Mouse (Mus musculus): ENCODE data around the gene Serbp1. TPM values are rescaled to one million over a fixed set of nuclear protein-coding genes. Genes with fewer than 3 reads are reported as not detected.

Gene Serbp1
- total RNA-seq, 2 experiments from 2014 or later = 188 to 193 TPM

DNA sequence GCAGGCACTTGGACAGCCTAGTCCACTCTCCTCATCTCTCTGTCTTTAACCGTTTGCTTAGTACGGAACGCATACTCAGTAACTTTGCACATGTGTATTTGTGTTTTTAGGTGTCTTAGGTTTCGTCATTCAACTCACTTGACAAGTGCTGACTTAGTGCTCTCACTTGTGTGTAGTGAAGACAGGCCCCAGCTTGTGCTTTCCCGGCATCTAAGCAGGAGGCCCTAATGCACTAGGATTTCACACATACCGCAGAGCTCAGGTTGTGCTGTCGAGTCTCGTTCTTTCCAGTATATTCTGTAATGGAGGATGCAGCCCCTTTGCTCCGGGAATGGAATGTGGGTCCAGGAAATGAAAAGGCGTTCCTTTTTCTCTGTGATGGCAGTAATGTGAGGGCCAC is 65.2 kb downstream of the Serbp1 start:
- no peak for DNase-seq (ENCODE audit: extremely low spot score in 1 of 2, low spot score in 2 of 2)
- no peak overlapping the region for H3K27ac ChIP-seq
- intact Hi-C loops (cut with DNase I) = no loop called here
- no peak overlapping the region for H3K4me3 ChIP-seq
- no peak for TF ChIP-seq CTCF (IDR thresholded peaks at IDR 0.05)

DNA sequence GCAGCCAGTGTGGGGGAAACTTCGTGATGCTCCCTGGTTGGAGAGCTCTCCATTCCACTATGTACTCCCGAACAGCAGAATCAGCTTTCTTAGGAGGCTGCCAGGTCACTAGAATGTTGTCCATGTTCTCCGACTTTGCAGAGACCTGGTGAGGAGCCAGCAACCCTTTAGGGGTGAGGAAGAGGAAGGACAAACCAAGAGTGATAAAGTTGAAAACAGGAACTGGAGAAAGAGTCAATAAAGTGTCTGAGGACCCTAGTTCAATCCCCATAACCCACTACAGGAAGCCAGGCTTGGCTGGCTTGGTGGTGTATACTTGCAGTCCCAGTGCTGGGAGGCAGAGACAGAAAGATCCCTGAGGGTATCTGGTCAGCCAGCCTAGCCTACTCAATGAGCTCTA is 71.0 kb downstream of the Serbp1 start:
- Histone ChIP-seq H3K27ac (no peak overlapping the region), H3K4me3 (no peak overlapping the region)
- intact Hi-C loops (cut with DNase I) = no loop called here
- no peak for TF ChIP-seq CTCF (IDR thresholded peaks at IDR 0.05)
- no peak for DNase-seq (ENCODE audit: extremely low spot score in 1 of 2, low spot score in 2 of 2)

DNA sequence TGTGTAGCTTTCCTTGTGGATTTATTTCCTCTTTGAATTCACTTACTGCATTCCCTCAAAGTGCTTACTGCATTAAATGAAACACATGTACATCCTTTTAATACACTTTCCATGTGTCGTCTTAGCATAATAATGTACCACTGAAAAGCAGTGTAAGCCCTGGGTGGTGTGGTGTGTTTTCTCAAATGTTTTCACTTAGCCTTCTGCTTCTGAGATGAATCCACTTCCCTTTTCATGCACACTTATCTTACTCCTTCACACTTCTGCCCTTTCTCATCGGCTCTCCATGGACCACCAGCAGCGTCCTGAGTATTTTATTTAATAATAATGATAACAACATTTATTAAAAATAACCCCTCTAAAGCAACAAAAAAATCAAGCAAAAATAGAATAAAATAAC is 71.8 kb downstream of the Serbp1 start:
- Histone ChIP-seq H3K27ac (no peak overlapping the region), H3K4me3 (no peak overlapping the region)
- intact Hi-C loops (cut with DNase I) = no loop called here
- no peak for TF ChIP-seq CTCF (IDR thresholded peaks at IDR 0.05)
- no peak for DNase-seq (ENCODE audit: extremely low spot score in 1 of 2, low spot score in 2 of 2)

DNA sequence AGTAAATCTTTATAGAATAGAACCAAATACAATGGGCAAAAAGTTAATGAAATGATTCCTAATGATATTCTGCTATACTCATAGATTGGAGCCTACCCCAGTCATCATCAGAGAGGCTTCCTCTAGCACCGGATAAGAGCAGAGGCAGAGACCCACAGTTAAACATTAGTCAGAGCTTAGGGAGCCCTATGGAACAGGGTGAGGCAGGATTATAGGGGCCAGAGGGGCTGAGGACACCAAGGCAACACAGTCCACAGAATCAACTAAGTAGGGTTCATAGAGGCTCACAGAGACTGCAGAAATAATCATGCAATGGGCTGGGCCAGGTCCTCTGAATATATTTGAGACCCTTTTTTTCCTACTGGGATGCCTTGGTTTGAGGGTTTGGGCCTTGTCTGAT is 76.7 kb downstream of the Serbp1 start:
- DNase-seq (ENCODE audit: extremely low spot score in 1 of 2, low spot score in 2 of 2) = no peak
- Histone ChIP-seq H3K4me3 (no peak overlapping the region), H3K27ac (no peak overlapping the region)
- intact Hi-C loops (cut with DNase I) = loop anchor here (5.0 kb wide), 2 partner anchors 47 to 352 kb away; no protein-coding TSS in a partner anchor
- no peak for TF ChIP-seq CTCF (IDR thresholded peaks at IDR 0.05)

DNA sequence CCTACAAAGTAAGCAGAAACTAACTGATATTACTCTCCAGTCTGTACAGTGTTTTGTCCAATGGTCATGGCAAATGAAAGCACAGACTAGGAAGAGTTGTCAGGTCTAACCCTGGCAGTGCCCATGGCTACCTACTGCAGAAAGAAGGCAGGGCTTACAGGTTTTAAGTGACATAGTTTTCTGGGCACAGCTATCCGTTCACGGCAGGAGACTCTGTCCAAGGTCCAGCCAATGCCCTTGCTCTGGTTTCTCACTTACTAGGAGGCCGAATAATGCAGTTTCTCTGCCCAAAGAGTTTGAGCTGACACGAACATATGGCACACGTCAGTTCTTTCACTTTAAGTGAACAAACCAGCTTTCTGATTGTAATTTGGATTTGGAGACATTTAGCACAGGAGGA is 79.1 kb downstream of the Serbp1 start:
- intact Hi-C loops (cut with DNase I) = loop anchor here (5.0 kb wide), 2 partner anchors 50 to 355 kb away; no protein-coding TSS in a partner anchor
- no peak overlapping the region for H3K4me3 ChIP-seq
- DNase-seq (ENCODE audit: extremely low spot score in 1 of 2, low spot score in 2 of 2) = no peak
- no peak overlapping the region for H3K27ac ChIP-seq
- TF ChIP-seq CTCF (IDR thresholded peaks at IDR 0.05) = no peak

DNA sequence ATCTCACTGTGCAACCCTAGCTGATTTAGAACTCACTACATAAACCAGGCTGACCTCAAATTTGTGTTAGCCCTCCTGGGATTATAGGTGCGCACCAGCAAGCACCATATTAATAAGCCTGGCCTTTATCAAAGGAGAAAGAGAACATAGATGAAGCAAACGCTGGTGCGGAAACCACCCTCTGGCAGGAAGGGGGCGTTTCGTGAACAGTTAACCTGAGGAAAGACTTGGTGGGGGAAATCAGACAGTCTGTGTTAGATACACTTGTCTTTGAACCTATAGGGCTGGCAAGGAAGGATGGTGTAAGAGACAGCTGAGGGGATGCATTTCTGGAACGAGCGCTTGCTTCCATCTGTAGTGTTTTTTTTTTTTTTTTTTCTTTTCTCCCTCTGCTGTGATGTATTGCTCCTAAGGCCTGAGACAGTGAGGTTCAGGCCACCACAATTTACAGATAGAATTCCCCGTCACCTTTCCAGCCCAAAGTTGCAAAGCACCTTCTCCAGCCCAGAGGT is 79.9 kb downstream of the Serbp1 start:
- Histone ChIP-seq H3K27ac (no peak overlapping the region), H3K4me3 (no peak overlapping the region)
- intact Hi-C loops (cut with DNase I) = loop anchor here (1.0 to 5.0 kb wide), 4 partner anchors 51 to 356 kb away; no protein-coding TSS in a partner anchor
- no peak for DNase-seq (ENCODE audit: extremely low spot score in 1 of 2, low spot score in 2 of 2)
- no peak for TF ChIP-seq CTCF (IDR thresholded peaks at IDR 0.05)

DNA sequence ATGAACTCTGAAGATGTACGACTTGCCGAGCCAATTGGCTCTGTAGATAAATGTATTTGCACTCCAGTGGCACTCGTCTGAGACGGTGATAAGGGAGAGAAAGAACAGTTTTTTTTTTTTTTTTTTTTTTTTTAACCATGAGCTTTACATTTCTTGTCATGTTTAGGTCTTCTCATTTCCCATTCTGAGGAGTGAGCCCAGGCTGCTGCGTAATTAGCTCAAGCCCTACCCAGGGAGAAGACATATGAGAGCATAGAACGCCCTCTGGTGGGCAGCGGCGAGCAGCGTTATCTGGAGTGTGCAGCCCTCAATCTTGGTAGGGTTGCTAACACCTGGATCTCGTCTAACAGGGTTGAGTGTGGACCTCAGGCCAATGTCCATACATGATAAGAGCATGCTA is 80.5 kb downstream of the Serbp1 start:
- intact Hi-C loops (cut with DNase I) = loop anchor here (1.0 to 5.0 kb wide), 4 partner anchors 51 to 356 kb away; no protein-coding TSS in a partner anchor
- Histone ChIP-seq H3K4me3 (no peak overlapping the region), H3K27ac (no peak overlapping the region)
- peak; percentile 52 to 73 for DNase-seq (ENCODE audit: extremely low spot score in 1 of 2, low spot score in 2 of 2)
- TF ChIP-seq CTCF (IDR thresholded peaks at IDR 0.05) = peak; percentile 69

DNA sequence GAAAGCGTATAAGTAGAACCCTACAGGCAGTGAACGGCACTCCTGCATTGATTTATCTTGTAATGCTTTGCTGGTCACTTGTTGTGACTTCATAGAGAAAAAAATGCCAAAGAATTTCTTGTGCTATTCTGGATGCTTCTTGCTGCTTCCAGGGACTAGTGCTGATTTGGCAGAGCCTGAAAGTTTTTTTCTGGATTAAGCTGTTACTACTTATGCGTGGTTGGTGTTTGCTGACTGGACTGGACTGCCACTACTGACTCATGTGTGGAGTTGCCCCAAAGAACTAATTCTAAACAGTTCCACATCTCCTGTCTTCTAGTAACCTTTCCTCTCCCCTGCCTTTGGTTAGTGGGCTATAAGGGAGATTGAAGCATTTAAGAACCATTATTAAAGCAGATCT is 85.8 kb downstream of the Serbp1 start:
- no peak for DNase-seq (ENCODE audit: extremely low spot score in 1 of 2, low spot score in 2 of 2)
- Histone ChIP-seq H3K4me3 (no peak overlapping the region), H3K27ac (no peak overlapping the region)
- TF ChIP-seq CTCF (IDR thresholded peaks at IDR 0.05) = no peak
- intact Hi-C loops (cut with DNase I) = no loop called here

DNA sequence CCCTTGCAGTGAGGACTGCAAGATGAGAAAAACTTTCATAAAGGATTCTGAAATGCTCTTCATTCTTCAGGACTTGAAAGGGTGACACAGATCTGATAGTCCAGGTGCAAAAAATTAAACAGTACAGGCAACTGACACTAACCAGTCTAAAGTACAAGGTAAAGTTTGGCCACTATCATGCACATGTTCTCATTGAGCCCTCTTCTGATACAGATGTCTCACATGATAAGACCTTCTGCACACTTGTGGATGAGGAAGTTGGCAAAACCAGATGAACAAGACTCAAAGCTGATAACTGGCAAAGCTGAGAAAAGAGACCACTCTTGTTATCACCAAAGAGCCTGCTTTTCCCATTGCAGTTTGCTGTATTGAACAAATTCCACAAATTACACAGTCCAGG is 100.0 kb downstream of the Serbp1 start:
- H3K27ac ChIP-seq = no peak overlapping the region
- no peak overlapping the region for H3K4me3 ChIP-seq
- no peak for TF ChIP-seq CTCF (IDR thresholded peaks at IDR 0.05)
- no peak for DNase-seq (ENCODE audit: extremely low spot score in 1 of 2, low spot score in 2 of 2)
- intact Hi-C loops (cut with DNase I) = no loop called here

DNA sequence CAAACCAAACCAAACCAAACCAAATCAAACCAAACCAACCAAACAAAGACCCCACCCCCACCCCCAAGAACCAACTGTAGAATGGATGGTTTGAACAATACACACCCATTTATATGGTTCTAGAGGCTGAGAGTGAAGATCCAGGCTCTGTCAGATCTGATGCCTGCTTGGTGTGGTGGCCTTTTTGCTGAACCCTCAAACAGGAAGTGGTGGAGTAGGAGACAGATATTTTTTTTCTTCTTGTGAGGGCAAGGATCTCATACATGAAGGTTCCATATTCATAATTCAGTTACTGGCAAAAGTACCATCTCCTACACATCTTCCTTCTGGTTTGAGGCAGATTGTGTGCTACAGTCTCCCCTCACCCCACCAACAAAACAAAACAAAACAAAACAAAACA is 101.5 kb downstream of the Serbp1 start:
- no peak for TF ChIP-seq CTCF (IDR thresholded peaks at IDR 0.05)
- H3K4me3 ChIP-seq = no peak overlapping the region
- no peak overlapping the region for H3K27ac ChIP-seq
- intact Hi-C loops (cut with DNase I) = no loop called here
- DNase-seq (ENCODE audit: extremely low spot score in 1 of 2, low spot score in 2 of 2) = no peak

Other genes with a start within 250 kb of the Serbp1 start
- 10 to 100 TPM; 11.5 to 12.7 TPM for gene Gadd45a, start 200.7 kb upstream of the Serbp1 start, total RNA-seq (2021)
- under 1 TPM; 0.11 to 0.12 TPM for gene Il12rb2, start 138.0 kb downstream of the Serbp1 start, total RNA-seq (2021)

Data from left cerebral cortex, adult 2 months (tissue).